Mouse (Mus musculus) neural tube, embryonic 15.5 days (tissue): ENCODE results near the gene Mpc1. TPM values are rescaled to one million over a fixed set of nuclear protein-coding genes. Genes with fewer than 3 reads are reported as not detected.
"Not testable (repeated sequence)": the region's sequence is repeated elsewhere in the genome, so short reads cannot be mapped to it uniquely, and the experiment has no call there.

Experiments
- ATAC-seq: fragments of 200-750 bp; cut with Nextera tagmentation; 2 replicates; pipeline ENCODE4 v1.8.0; 2017; ENCODE audit warnings: mild to moderate bottlenecking, moderate TSS enrichment, moderate library complexity; ENCODE audit not compliant: low FRiP score
- H3K27ac ChIP-seq: fragments of 300-500 bp; sonication (generic); replicated peaks from 2 replicates; pipeline ENCODE4 v1.5.1; 2015; ENCODE audit warnings: mild to moderate bottlenecking, inconsistent platforms
- H3K27me3 ChIP-seq: fragments of 300-500 bp; sonication (generic); replicated peaks from 2 replicates; pipeline ENCODE4 v1.6.1; 2015; ENCODE audit warnings: inconsistent platforms
- H3K36me3 ChIP-seq: fragments of 300-500 bp; sonication (generic); 2 replicates; pipeline ENCODE4 v1.6.1; 2015; ENCODE audit warnings: inconsistent platforms
- H3K4me1 ChIP-seq: fragments of 300-500 bp; sonication (generic); 2 replicates; pipeline ENCODE4 v1.6.1; 2015; ENCODE audit warnings: inconsistent platforms
- H3K4me2 ChIP-seq: fragments of 300-500 bp; sonication (generic); 2 replicates; pipeline ENCODE4 v1.6.1; 2015; ENCODE audit warnings: inconsistent platforms, mild to moderate bottlenecking, moderate library complexity
- H3K4me3 ChIP-seq: fragments of 300-500 bp; sonication (generic); replicated peaks from 2 replicates; pipeline ENCODE4 v1.5.1; 2015; ENCODE audit warnings: mild to moderate bottlenecking, inconsistent platforms
- H3K9ac ChIP-seq: fragments of 300-500 bp; sonication (generic); replicated peaks from 2 replicates; pipeline ENCODE4 v1.6.1; 2015; ENCODE audit warnings: mild to moderate bottlenecking, inconsistent platforms
- H3K9me3 ChIP-seq: fragments of 300-500 bp; sonication (generic); replicated peaks from 2 replicates; pipeline ENCODE4 v1.6.1; 2016; ENCODE audit warnings: inconsistent platforms
- WGBS: fragments of 180-500 bp; shearing (Covaris S2); methylation state at CpG from one replicate; pipeline ENCODE4 v1.1.7; 2015; ENCODE audit warnings: mixed read lengths; 5-methylcytosine and 5-hydroxymethylcytosine counted together
- polyA plus RNA-seq: library from polyadenylated mRNA; unstranded; fragments of >200 nt; fragmentation: Nextera tagmentation; extraction: Ambion mirVana; gene quantifications from 2 replicates; pipeline ENCODE4 v1.2.1, GENCODE M21; 2015

Mpc1 gene
- polyA plus RNA-seq, 1 experiment from 2014 or later = 460 TPM

DNA sequence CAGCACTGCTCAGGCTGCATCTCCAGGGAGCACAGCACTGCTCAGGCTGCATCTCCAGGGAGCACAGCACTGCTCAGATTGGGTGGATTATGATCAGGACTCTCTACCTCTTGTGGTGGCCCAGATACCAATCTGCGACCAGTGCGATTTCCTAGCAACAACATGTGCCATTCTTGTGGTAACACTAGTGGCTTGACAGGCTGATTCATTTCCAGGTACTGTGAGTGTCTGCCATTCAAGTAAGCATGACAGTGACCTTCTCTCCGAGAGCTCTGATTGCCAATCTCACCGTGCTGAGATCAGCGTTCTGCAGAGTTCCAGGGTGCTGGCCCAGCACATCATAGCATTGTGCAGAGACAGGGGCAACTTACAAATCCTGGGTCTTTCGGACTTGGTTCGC is 31.0 kb upstream of the Mpc1 start:
- 87% methylated on average over 7 of the region's 7 CpGs for WGBS

GRCm38 (mm10) chr17:8254268-8254667 is 28.4 kb upstream of the Mpc1 start:
- H3K27me3 ChIP-seq = no peaks in the 10 kb centered on the region
- no peak overlapping the region for H3K9ac ChIP-seq
- no peaks in the 10 kb centered on the region for H3K4me1 ChIP-seq
- H3K9me3 ChIP-seq = no peaks in the 10 kb centered on the region
- no peak overlapping the region for H3K27ac ChIP-seq
- no peak overlapping the region for H3K4me3 ChIP-seq
- no peak overlapping the region for H3K4me2 ChIP-seq
- no peak for ATAC-seq
- no peaks in the 10 kb centered on the region for H3K36me3 ChIP-seq

More for the DNA sequence above, 31.0 kb upstream of the Mpc1 start:
- Histone ChIP-seq H3K4me1 (no peaks in the 10 kb centered on the region), H3K9ac (no peak overlapping the region), H3K27me3 (no peaks in the 10 kb centered on the region), H3K4me2 (no peak overlapping the region), H3K27ac (no peak overlapping the region), H3K9me3 (no peaks in the 10 kb centered on the region), H3K4me3 (no peak overlapping the region), H3K36me3 (no peaks in the 10 kb centered on the region)
- no peak for ATAC-seq

- 81% methylated on average over 3 of the region's 3 CpGs for WGBS
- Histone ChIP-seq H3K36me3 (no peaks in the 10 kb centered on the region), H3K4me2 (no peak overlapping the region), H3K27ac (no peak overlapping the region), H3K4me1 (no peaks in the 10 kb centered on the region), H3K9me3 (no peaks in the 10 kb centered on the region), H3K27me3 (no peaks in the 10 kb centered on the region), H3K4me3 (no peak overlapping the region), H3K9ac (no peak overlapping the region)
- no peak for ATAC-seq
These were observed 27.8 kb upstream of the Mpc1 start for GRCm38 (mm10) chr17:8254914-8255313.

GRCm38 (mm10) chr17:8255583-8255982 is 27.1 kb upstream of the Mpc1 start:
- no peak overlapping the region for H3K4me3 ChIP-seq
- no peaks in the 10 kb centered on the region for H3K27me3 ChIP-seq
- WGBS = 85% methylated on average over 6 of the region's 6 CpGs
- H3K27ac ChIP-seq = no peak overlapping the region
- H3K4me2 ChIP-seq = no peak overlapping the region
- no peak for ATAC-seq
- no peaks in the 10 kb centered on the region for H3K36me3 ChIP-seq
- no peaks in the 10 kb centered on the region for H3K9me3 ChIP-seq
- no peaks in the 10 kb centered on the region for H3K4me1 ChIP-seq
- H3K9ac ChIP-seq = no peak overlapping the region

GRCm38 (mm10) chr17:8256982-8257381 is 25.7 kb upstream of the Mpc1 start:
- Histone ChIP-seq H3K9me3 (no peaks in the 10 kb centered on the region), H3K27ac (no peak overlapping the region), H3K9ac (no peak overlapping the region), H3K27me3 (no peaks in the 10 kb centered on the region), H3K4me2 (no peak overlapping the region), H3K36me3 (no peaks in the 10 kb centered on the region), H3K4me1 (no peaks in the 10 kb centered on the region), H3K4me3 (no peak overlapping the region)
- no peak for ATAC-seq
- WGBS = 80% methylated on average over 8 of the region's 8 CpGs

DNA sequence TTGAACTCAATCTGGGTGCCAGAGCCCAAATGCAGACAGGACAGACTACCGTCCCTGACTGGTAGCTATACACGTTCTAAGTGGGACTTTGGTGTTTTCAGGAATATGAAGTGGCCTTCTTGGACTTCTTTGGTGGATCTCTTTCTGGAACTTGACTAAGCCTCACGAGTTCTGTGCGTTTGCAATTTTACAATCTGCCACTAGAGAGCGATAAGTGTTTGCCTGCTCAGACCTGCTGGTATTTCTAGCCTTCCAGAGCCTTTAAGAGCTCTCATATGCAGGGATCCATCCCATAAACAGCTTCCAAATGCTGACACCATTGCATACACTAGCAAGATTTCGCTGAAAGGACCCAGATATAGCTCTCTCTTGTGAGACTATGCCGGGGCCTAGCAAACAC is 18.1 kb upstream of the Mpc1 start:
- H3K27me3 ChIP-seq, H3K4me3 ChIP-seq, H3K9me3 ChIP-seq, H3K36me3 ChIP-seq, H3K27ac ChIP-seq, H3K4me1 ChIP-seq, ATAC-seq, H3K9ac ChIP-seq, H3K4me2 ChIP-seq: not testable (repeated sequence)
- 15% methylated on average over 7 of the region's 7 CpGs for WGBS

DNA sequence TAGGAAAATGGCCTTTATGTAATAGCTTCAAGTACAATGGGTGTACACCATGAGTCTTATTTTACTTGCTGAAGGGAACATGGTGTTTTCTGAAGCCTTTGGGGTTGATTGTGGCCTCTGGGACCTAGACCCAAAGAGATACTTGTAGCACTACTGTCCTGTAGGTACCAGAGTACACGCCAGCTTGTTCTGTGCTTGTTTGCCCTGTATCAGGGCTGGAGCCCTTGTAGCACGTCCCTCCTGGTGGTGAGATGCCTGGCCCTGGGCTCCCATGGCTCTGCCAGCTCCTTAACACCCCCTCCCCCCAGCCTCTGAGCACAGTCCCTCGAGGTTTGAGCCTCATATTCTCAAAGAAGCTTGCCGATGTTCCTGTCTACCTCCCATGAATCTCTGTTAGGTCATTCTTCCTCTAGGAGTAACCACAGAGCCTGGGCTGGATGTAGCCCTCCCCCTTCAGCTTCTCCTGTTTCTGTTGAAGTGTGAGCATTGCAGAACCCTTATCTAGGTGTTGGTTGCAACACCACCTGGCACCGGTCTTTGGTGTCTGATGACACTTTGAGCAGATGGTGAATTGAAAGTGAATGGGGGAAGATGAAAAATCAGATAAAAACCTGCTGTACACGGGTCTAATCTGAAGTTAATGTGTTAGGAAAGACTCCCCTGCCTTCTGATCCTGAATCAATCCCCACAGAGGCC is 10.5 kb upstream of the Mpc1 start:
- WGBS = 57% methylated on average over 6 of the region's 6 CpGs
- H3K4me3 ChIP-seq = no peak overlapping the region
- H3K27me3 ChIP-seq = no peaks in the 10 kb centered on the region
- H3K36me3 ChIP-seq = no peaks in the 10 kb centered on the region
- H3K9ac ChIP-seq = no peak overlapping the region
- H3K27ac ChIP-seq = no peak overlapping the region
- H3K4me1 ChIP-seq = no peaks in the 10 kb centered on the region
- H3K9me3 ChIP-seq = no peaks in the 10 kb centered on the region
- H3K4me2 ChIP-seq = no peak overlapping the region
- no peak for ATAC-seq

- WGBS = 83% methylated on average over 6 of the region's 6 CpGs
- no peaks in the 10 kb centered on the region for H3K9me3 ChIP-seq
- no peak overlapping the region for H3K27ac ChIP-seq
- no peak for ATAC-seq
- H3K9ac ChIP-seq = no peak overlapping the region
- H3K36me3 ChIP-seq = no peaks in the 10 kb centered on the region
- no peaks in the 10 kb centered on the region for H3K27me3 ChIP-seq
- no peaks in the 10 kb centered on the region for H3K4me1 ChIP-seq
- no peak overlapping the region for H3K4me3 ChIP-seq
- H3K4me2 ChIP-seq = no peak overlapping the region
These were observed 9.8 kb upstream of the Mpc1 start for GRCm38 (mm10) chr17:8272951-8273350.

GRCm38 (mm10) chr17:8276071-8276470 is 6.6 kb upstream of the Mpc1 start:
- no peaks in the 10 kb centered on the region for H3K36me3 ChIP-seq
- H3K9me3 ChIP-seq = no peaks in the 10 kb centered on the region
- H3K4me2 ChIP-seq = no peak overlapping the region
- no peak overlapping the region for H3K9ac ChIP-seq
- H3K27me3 ChIP-seq = no peaks in the 10 kb centered on the region
- H3K4me1 ChIP-seq = no peaks in the 10 kb centered on the region
- no peak overlapping the region for H3K27ac ChIP-seq
- 81% methylated on average over 4 of the region's 4 CpGs for WGBS
- H3K4me3 ChIP-seq = no peak overlapping the region
- ATAC-seq = no peak

GRCm38 (mm10) chr17:8276680-8277079 is 6.0 kb upstream of the Mpc1 start:
- no peaks in the 10 kb centered on the region for H3K9me3 ChIP-seq
- no peaks in the 10 kb centered on the region for H3K4me1 ChIP-seq
- H3K4me2 ChIP-seq = no peak overlapping the region
- ATAC-seq = no peak
- no peak overlapping the region for H3K27ac ChIP-seq
- H3K9ac ChIP-seq = no peak overlapping the region
- 79% methylated on average over 7 of the region's 7 CpGs for WGBS
- H3K36me3 ChIP-seq = no peaks in the 10 kb centered on the region
- no peaks in the 10 kb centered on the region for H3K27me3 ChIP-seq
- H3K4me3 ChIP-seq = no peak overlapping the region

DNA sequence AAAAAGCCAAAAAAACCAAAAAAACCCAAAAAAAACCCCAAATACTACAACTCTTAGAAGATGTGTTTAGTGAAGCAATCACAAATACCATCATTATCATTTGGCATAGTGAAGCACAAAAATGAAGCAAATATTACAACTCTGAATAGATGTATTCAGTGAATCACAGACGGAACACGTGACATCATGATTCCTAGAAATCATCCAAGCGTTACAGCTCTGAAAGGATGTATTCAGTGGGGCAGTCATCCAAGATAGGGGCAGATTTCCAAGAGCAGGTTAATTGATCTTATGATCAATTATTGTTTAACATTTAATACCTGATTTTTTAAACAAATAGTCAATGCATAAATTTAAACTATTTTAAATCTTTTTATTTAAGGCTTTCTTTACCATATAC is 5.4 kb upstream of the Mpc1 start:
- no peak for ATAC-seq
- H3K27me3 ChIP-seq = no peaks in the 10 kb centered on the region
- H3K4me1 ChIP-seq = no peaks in the 10 kb centered on the region
- no peak overlapping the region for H3K4me3 ChIP-seq
- no peaks in the 10 kb centered on the region for H3K9me3 ChIP-seq
- H3K36me3 ChIP-seq = no peaks in the 10 kb centered on the region
- H3K27ac ChIP-seq = no peak overlapping the region
- H3K9ac ChIP-seq = no peak overlapping the region
- 86% methylated on average over 3 of the region's 3 CpGs for WGBS
- no peak overlapping the region for H3K4me2 ChIP-seq

GRCm38 (mm10) chr17:8278356-8278755 is 4.3 kb upstream of the Mpc1 start:
- no peak overlapping the region for H3K9ac ChIP-seq
- no peak overlapping the region for H3K4me2 ChIP-seq
- 59% methylated on average over 3 of the region's 3 CpGs for WGBS
- no peaks in the 10 kb centered on the region for H3K9me3 ChIP-seq
- H3K36me3 ChIP-seq = no peaks in the 10 kb centered on the region
- no peak overlapping the region for H3K4me3 ChIP-seq
- H3K27me3 ChIP-seq = no peaks in the 10 kb centered on the region
- H3K4me1 ChIP-seq = peaks cover 8% of the 10 kb centered on the region
- H3K27ac ChIP-seq = no peak overlapping the region
- ATAC-seq = no peak
